Mouse (Mus musculus): ENCODE measurements at regions not wholly inside any gene's neighbourhood (a gene's known extent, or its start where the extent isn't known, plus 50 kb on each side); places are given as distances from the start of the nearest gene placed in this dataset.
A peak's percentile ranks its signal among the peaks of the same experiment; 100 is the strongest.
"Not testable (repeated sequence)": the region's sequence is repeated elsewhere in the genome, so short reads cannot be mapped to it uniquely, and the experiment has no call there.

DNA sequence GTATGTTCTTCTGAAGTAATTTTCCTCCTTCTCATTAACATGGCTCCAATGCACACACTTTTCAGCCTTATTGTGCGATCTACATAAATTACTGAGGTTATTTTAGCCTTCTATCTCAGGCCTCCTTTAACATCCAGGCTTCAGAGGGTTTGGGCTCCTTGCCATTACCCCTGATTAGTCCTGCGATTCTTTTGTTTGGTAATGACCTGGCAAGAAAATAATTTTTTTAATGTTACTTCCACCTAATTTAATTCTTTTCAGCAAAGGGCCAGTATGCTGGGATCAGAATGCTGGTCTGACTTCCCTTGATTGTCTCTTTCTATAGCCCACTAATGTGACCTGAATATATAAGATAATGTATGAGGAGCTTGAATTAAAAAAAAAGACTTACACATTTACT, 739.4 kb downstream of the Tbl1xr1 start:
- DNase-seq: no peak

DNA sequence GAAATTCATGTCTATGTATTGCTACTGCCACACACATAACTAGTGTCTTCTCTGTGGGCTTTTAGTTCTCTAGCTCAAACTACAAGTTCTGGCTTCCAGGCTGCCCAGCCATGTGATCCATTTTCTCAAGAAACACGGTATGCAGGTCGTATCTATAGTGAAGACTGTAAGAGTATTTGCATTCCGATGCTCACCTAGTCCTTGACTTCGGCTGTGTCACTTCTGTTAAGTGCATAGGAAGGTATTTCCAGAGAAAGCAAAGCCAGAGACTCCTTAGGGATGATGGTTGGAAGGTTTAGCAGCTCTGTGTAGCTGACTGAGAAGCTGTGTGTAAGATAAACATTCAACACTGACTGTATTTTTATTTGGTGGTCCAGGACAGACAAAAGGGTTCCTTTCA, 750.0 kb downstream of the Tbl1xr1 start:
- DNase-seq: no peak

DNA sequence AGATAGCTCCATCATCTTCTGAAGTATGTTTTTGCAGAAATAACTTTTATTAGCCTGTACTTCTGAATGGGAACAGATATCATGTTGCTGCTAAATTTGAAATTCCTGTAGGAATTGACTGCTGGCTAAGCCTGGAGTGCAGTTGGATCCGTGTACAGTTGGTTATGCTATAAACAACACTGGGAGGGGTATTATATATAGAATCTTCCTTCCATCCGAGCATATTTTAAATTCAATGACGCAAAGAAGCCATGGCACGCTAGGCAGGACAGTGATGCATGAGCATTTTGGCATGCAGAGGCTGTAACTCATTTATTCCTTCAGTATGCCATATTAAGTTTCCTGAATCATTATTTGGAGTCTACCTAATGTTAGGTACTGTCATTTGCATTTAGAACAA, 762.5 kb downstream of the Tbl1xr1 start:
- DNase-seq: no peak

DNA sequence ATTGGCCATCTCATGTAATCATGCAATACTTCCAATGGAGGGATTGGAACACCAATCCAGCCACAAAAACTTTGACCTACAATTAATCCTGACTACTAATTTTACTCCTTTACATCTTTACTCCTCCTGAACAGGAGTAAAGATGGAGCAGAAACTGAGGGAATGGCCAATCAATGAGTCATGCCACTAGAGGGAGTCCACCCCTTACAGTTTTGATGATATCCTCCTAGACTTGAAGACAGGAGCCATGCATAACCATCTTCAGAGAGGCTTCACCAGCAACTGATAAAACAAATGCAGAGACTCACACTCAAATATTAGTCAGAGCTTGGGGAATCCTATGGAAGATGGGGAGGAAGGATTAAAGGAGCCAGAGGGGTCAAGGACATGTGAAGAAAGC, 774.0 kb downstream of the Tbl1xr1 start:
- DNase-seq: no peak

DNA sequence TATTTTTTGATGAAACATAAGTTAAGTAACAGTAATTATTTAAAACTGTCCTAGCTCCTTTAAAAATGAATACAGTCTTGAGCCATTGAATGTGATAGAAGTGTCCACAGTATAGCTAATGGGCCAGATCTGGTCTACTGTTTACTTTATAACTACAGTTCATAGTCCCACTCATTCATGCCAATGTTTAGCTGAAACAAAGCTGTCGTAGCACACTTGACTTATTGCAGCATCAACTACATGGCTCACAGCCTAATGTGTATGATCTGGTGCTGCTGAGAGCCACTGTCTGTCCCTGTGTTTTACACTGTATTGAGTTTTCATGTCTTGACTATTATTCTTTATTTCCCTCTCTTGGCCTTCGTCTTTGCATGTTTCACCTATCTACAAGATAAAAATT, 787.1 kb downstream of the Tbl1xr1 start:
- DNase-seq: no peak

DNA sequence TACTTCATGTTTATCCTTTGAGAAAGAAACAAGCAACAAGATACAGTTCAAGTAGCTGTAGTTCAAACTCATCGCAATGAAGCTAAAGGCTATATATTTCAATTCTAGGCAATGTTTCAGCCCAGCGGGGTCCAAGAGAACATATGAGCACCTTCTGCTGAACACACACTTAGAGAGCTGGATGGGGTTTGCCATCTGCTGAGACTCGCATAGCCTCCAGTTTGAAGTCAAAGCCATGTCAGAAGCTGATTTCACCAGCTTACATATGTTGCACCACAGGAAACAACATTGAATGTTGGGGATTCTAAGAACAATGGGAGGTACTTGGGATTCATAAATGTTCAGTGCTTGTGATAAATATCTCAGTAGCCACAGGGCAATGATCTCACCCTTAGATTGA, 801.4 kb downstream of the Tbl1xr1 start:
- DNase-seq: no peak

DNA sequence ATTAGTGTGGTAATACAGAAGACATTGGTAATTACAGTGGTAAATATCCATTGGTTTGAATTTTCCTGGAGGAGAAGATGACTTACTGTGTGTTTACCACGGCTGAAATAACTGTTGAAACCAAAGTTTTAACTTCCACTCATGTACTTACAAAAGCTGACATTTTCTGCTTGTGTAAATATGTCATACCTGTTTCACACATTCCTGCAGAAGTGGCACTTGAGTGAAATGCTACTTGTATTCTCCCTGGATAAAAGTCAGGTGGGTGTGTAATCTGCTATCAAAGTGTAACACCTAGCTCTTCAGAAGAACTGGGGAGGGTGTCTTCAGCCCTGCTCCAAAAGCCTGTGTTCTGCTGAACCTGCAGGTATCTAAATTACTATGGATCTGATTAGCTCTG, 816.3 kb downstream of the Tbl1xr1 start:
- DNase-seq: no peak

DNA sequence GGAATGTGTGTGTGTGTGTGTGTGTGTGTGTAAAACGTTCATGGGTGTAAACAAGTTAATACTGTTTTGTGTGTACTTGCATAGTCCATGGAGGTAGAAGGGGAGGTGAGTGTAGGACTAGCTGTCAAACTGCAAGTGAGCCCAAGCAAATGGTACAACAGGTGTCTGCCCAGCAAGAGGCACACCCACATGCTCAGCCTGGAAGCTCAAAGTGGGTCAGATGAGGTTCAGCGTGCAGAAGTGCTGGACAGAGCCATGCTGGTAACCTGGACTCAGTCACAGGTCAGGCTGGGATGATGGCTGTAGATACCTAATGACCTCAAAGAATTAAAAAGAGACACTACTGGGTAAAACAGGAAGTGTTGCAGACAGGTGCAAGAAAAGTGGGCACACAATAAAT, 821.2 kb downstream of the Tbl1xr1 start:
- DNase-seq: no peak

DNA sequence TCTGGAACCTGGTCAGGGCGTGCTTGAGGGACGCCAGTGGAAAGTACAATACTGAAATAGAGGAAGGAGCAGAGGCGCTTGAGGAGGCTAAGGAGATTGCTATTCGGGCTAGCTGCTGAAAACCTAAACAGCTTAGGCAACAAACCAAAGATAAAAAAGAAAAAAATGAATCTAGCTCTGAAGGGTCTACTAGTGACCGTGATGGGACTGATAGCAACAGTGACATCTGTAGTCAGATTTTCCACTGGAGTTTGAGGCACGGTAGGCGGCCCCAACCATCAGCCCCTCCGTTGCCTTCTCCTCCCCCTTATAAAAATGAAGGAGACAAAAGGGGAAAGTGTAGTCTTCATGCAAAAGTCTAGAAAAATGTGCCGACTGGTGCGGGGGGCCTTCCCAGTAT, 824.5 kb downstream of the Tbl1xr1 start:
- DNase-seq: no peak

DNA sequence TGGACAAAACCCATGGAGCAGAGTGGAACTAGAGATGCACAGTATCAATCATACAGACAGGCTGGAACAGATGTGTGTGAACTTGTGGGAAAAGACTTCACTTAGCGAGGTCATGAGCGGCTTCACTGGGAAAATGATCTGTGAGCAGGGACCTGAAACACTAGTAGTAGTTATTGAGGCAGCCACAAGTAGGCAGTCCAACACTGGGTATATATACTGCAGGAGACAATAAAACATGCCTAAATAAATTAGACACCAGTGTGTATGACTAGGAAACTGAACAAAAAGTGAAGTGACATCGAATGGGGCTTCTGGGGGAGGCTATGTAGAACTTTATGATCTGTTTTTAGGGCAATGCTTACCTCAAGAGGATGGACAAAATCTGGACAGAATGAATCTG, 852.5 kb downstream of the Tbl1xr1 start:
- DNase-seq: no peak

DNA sequence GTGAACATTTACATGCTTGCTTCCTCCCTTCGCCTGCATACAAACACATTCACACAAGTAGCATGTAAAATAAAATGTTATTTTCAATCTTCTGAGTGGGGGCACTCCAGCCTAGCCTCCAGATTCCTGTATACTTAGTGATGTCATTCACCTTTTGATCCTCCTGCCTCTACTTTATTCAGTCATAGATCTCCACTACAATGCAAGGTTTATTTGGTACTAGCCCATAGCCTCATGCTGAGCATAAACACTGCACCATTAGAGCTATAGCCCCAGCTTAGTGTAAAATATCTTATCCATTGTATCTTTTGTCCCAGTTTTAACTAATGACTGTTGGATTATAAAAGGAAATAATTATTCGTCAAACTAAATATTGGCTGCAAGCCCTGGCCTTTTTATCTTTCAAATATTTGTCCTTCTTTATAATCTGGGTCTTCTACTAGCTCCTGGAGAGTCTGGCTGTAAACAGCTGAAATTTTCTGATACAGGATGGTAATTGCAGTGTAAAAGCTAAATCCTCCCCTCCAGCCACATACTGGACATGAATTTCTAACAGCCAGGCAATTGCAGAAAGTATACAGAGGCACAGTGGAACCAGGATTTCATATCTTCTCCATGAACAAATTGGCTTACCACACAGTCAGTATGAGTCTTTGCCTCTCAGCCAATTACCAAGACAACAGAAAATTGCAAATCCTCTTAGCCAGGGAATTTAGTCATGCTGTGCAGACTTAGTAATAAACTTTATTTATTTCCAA, 853.5 kb downstream of the Tbl1xr1 start:
- DNase-seq: no peak

DNA sequence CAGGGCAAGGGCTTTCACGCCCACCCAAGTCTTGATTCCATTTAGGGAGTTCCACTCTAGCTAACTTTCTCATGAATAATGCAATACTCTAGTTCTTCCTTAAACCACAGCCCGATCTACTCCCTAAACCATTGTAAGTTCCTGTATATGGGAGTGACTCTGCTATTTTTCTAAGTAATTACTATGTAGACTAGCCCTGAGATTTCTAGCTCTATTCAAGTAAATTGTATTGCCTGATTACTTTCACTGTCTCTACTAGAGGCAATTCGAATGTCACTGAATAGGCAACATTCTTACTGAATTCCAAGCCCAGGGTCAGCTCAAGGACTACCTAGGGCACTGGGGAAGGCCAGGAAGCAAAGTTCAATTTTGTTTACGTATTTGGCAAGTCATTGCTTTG, 869.2 kb downstream of the Tbl1xr1 start:
- DNase-seq: not testable (repeated sequence)

DNA sequence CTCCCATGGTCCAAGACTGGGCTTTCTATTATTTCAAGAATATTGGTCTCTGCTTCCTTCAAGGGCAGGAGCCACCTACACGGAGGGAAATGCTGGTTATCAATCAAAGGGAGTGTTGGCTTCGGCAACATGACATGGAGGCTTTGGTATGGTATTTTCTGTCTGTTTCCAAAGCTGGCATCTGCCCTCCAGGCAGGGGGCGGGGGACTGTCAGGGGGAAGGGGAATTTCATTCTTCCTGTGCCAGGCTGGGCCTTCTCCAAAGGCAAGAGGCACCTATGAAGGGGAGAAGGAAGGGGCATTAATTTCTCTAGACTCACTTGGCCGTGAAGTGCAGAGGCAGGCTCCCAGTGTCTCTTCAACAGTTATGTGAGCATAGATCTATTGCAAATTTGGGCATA, 870.7 kb downstream of the Tbl1xr1 start:
- no peak for DNase-seq

DNA sequence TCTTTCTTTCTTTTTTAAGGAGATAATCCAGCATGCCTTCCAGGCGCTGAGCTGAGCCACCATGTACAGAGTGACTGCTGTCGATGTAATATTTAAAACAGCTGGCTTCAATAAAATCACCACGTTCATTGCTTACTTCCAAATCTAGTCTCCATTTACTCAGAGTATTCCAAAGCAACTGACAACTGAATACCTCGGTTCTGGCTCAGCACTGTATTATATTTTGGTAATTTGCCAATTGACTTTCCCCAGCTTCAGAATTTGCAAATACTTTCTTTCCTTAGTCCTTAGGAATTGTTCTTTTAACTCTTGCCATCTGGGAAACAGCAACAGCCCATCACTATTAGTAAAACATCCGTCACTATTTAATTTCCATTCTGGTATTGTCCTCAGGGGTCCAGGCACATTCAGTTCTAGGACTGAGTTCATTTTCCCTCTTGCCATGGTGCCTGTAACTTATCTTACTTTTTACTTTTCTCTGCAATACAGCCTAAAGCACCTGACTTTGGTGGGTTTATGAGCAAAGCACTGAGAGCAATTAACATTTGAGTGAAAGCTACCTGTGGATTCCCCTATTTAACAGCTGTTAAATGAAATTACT, 871.8 kb downstream of the Tbl1xr1 start:
- no peak for DNase-seq

DNA sequence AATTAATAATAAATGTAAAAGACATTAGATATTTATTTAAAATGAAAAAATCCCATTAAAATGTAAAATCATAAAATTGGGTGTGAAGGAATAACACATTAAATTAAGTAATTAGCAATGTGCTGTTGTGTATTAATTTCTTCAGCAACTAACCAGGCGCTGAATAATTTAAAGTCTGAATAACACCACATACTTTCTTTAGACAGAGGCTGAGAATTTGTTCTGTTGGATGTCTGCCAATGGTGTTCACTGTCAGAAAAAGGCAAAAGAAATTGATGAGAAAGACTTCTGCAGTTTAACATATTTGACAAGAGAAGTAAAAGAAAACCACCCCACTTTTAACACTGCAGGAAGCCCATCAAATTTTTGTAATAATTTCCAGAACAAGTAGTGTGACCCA, 881.0 kb downstream of the Tbl1xr1 start:
- DNase-seq: no peak

DNA sequence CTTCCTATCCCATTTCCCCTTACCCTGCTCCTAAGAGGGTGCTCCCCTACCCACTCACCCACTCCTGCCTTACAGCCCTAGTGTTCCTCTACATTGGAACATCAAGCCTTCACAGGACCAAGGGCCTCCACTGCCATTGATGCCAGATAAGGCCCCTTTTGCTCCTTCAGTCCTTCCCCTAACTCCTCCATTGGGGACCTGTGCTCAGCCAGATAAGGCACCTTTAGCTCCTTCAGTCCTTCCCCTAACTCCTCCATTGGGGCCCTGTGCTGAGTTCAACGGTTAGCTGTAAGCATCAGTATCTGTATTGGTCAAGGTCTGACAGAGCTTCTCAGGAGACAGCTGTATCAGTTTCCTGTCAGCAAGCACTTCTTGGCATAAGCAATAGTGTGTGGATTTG, 896.2 kb downstream of the Tbl1xr1 start:
- no peak for DNase-seq

DNA sequence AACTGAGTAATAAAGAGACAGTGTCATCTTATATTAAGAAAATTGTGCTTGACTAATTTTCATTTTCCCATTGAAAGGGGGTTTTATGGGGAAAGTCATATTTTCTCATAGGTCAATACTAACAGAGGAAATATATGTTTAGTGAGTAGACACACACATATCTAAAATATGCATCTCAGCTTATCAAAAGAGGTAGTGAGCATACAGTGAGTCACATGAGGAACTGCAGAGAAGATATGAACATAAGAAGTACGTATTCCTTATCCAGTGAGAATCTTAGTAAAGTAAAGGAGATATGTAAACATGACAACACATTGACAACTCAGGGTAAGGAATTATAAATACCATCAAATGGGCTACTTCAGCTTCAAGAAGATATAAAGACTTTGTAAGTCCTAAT, 900.3 kb downstream of the Tbl1xr1 start:
- DNase-seq: no peak

DNA sequence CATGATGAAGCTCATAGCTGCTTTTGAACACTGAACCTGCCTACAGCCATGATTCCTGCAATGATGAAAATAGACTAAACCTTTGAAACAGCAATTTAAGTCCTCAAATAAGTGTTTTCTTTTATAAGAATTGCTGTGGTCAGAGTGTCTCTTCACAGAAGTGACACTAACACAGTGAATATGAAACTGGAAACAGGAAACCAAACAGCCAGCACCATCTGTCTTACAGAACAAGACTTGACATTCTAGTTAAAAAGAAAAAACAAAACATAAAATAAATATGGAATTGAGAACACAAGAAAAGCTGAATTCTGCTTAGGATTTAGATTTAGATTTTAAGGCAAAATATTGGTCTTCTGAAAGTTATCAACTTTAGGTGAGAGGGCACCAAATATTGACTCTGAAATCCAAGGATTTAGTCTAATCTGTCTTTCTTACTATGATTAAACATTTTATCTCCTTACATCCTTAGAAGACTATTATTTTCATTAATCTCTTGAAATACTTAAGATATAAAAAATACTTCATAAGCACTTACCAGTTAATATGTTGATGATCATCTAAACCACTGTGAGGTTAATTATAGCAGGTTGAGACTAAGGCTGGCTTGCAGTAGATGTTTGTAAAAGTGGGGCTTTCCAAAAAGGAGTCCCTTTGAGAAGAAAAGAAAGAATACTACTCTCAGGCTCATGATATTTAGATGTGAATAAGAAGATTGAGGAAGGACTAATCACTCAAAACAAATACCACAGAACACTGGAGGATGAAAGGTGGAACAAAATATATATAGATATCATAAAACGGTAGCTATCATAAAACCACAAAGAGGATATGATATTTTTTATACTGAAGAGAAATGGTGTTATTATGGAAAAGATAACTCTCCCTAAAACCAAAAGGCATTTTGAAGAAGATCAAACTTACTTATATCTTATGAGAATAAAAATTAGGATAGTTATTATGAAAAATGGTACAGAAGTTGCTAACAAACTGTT, 903.7 kb downstream of the Tbl1xr1 start:
- no peak for DNase-seq

DNA sequence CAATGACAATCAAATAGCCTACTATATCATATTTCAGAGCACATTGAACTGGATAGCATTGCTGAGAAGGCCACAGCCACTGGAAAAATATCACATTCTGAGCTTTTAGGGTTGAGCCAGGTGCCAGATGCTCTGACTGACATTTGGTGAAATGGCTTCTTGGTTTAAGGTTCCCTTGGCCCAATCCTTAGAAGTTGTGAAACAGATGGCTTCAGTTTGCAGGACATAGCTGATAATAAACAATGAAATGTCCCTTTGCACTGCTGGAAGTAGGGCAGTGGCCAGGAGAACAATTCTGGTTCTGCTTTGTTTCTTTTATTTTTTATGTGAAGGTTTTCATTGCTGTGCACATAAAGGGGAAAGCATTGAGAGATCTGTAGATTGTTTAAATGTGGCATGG, 906.0 kb downstream of the Tbl1xr1 start:
- no peak for DNase-seq

DNA sequence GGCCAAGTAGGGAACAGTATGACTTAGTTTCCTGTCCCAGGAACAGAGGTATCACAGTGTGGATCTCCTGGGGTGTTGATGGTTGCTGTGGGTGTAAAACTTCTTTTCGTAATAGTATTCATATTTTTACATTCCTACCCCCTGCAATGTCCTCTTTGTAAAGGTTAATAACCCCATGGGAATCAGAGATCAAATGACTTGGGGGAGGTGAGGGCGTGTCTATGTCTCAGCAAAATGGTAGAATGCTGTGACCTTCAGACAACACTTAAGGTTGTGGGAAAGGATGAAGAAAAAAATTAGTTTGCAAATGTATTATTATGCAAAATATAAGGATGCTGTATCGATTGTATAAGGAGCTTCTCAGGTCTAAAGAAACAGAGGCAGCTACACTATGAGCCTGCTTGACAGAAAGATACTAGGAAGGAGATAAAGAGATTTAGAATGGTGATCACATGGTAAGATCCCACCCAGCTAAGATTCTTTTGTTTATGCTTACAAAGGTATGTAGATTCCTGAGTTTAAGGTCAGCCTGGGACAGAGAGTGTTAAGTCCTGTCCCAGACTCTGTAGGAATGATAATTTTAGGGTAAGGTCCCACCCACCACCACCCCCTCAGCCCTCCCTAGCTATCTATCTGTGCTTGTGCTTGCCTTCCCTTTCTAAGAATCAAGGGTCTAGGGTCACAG, 913.8 kb downstream of the Tbl1xr1 start:
- DNase-seq: no peak

DNA sequence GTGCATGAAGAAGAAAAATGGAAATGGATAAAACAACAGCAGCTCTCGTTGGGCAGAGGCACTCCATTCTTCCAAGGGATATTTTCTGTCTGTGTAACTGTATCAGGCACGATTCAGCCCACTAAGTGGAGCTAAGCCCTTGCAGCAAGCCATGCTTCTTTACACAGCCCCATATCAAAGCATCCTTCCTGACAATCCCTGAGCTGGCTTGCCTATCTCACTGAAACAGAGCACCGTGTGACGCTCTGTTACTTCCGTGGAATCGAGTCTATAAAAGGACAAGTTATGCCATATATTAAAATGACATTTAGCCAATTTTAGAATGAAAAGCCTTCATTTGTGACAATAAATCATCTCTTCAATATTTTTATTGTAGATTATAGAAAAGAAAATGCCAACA, 918.8 kb downstream of the Tbl1xr1 start:
- DNase-seq: no peak

DNA sequence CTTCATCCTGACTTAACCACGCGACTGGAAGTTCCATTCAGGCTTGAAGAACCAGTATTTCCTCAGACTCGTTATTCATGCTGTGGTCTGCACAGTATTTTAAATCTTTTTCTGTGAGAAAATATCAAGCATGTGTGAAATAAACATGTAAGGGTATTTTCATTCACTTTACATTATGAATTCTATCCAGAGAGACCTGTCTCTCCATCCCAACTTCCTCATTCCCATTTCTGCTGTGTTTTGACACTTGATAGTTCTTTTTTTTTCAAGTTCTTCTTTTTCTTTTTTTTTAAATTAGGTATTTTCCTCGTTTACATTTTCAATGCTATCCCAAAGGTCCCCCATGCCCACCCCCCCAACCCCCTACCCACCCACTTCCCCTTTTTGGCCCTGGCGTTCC, 919.4 kb downstream of the Tbl1xr1 start:
- no peak for DNase-seq

DNA sequence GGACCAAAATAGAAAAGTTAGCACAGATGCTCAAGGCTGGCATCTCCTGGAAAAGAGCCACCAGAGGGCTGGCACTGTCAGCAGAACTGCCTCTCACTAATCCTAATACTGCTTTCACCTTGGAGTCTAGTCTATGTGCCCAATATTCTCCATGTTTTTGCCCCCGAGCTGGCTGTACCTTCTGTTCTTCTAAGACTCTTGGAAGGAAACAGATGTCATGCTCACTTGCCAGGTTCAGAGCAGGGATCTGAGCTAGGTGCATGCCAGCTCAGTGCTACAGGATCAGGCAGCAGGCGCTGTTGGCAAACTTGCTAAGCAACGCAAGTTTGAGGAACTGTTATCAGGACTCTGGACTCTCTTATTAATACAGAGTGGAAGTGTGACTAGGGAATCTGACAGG, 924.6 kb downstream of the Tbl1xr1 start:
- peak in 1 of 2 experiments; percentile 22 for DNase-seq
